Mouse (Mus musculus) C2C12 (cell line): ENCODE measurements around the gene Rgma.

Experiments
- CTCF ChIP-seq: IDR thresholded peaks from one replicate; pipeline ENCODE4 v1.5.1; 2011; ENCODE audit not compliant: control insufficient read depth, insufficient read depth, insufficient read length
- USF1 ChIP-seq: IDR thresholded peaks from one replicate; pipeline ENCODE4 v1.6.1; 2011; ENCODE audit warnings: low read depth, mild to moderate bottlenecking, control low read depth, moderate library complexity

- TF ChIP-seq CTCF (no peak), USF1 (no peak)
Observed at GRCm38 (mm10) chr7:73343852-73344251, 31.5 kb upstream of the Rgma start.
